Mouse (Mus musculus) CD8-positive naive resting alpha-beta T cell, adult 57 days (primary cell): ENCODE data around the gene Gm3045. TPM values are rescaled to one million over a fixed set of nuclear protein-coding genes. Genes with fewer than 3 reads are reported as not detected.

Experiments used
- total RNA-seq: library from RNA; stranded (reverse); gene quantifications from one replicate; pipeline ENCODE4 v1.2.4, GENCODE M21; 2023

The Gm3045 gene
- not detected for total RNA-seq

DNA sequence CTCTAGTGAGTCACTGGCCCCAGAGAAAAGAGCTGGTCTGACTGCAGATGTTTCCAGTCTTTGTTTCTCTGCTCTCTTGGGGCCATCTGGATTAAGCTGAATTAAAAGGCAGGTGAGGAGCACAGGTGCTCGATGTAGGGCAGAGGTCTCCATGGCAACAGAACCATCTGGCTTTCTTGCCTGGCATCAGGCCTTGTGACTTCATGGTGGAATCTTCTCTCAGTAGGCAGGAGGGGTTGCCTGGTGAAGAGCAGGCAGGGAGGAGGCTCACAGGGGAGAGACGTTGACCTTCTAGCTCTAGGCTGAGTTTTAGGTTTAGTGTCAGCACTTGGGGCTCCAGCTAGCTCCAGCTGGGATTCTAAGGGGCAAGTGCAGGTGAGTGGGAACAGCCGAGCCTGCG, at the start of gene Gm3045:
Gm3045 (plus strand) TSS at position 230 of the 400 bp plus-strand sequence.

DNA sequence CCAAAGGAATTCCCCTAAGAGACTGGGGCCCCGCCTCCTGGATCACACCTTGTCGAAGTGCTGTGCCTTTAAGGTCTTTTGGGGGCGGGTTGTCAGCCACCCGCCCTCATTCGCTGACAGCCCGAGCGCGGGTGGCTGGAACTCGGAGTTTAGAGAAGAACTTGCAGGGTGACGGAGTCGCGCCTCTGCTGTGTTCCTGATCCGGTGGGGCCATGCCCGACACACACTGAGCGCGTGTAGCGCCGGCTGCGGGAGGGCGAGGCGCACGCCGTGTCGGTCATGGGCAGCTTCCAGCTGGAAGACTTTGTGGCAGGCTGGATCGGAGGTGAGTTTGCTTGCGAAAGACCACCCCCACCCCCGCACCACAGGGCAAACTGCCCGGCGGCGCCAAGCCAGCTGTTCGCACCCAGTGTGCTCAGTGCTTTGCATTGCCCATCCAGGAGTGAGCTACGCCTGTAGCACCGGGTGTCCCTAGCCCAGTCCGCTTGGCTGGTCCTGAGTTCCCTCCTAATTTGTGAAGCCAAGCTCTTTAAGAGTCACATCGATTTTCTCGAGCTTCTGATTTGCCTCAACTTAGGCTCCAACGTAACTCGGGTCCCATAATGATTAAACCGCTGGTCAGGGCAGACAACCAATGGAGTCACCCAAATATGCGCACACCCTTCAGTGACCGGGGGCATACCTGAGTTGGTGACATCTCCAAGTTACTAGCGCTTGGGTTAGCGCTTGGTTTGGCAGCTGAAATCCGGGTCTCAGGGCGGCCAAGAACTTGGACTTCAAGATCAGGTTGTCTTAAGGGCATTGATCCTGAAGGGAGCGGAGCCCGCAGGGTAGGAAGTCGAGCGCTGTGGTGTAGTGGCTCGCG, 12.0 kb downstream of the Gm3045 start, which contains the start of gene Slc25a48:
Slc25a48 (plus strand) TSS at position 145 of the 865 bp plus-strand sequence.

DNA sequence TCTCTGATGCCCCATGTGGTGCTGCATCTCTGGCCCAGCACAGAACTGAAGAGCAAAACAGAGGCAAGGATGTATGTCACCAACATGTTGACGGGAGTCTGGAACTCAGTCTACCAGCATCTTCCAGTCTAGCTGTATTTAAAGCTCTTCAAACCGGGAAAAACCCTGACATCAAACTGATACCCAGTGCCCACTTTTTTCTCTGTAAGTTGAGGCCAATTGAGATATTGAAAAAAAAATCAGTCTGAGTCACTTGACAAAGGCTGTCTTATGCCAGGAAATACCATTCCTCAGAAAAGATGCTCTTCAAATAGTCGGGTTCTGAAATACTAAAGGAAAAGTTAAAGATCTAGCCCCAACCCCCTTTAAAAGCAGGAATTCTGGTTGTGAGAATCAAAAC, 55.8 kb downstream of the Gm3045 start, which contains the start of gene Il9:
Il9 (minus strand) TSS at position 101 of the 400 bp plus-strand sequence.

Other genes starting within 250 kb of the Gm3045 start
- gene Tifab, start 247.7 kb upstream of the Gm3045 start, total RNA-seq: 1.7 TPM
- gene Neurog1, start 174.4 kb upstream of the Gm3045 start, total RNA-seq: not detected
- not detected for gene Cxcl14, start 130.0 kb upstream of the Gm3045 start, total RNA-seq
- gene Slc25a48, start 11.8 kb downstream of the Gm3045 start, total RNA-seq: not detected
- not detected for gene Il9, start 55.7 kb downstream of the Gm3045 start, total RNA-seq
- 1.5 TPM for gene Fbxl21, start 95.9 kb downstream of the Gm3045 start, total RNA-seq
- gene Lect2, start 121.9 kb downstream of the Gm3045 start, total RNA-seq: not detected
- 5.0 TPM for gene Tgfbi, start 182.9 kb downstream of the Gm3045 start, total RNA-seq